Mouse (Mus musculus): ENCODE data around the gene Krt39.
A peak's percentile ranks its signal among the peaks of the same experiment; 100 is the strongest.

Krt39 gene

GRCm38 (mm10) chr11:99521288-99521860 is at the start of gene Krt39:
Gene Krt39, minus strand, starts transcription at chr11:99521338.
- DNase-seq (ENCODE audit: low spot score): no peak

GRCm38 (mm10) chr11:99566530-99566929 is 45.4 kb upstream of the Krt39 start, which contains the start of gene Krtap3-1:
Gene Krtap3-1, minus strand, starts transcription at chr11:99566630.
- no peak for DNase-seq (ENCODE audit: low spot score)

- DNase-seq (ENCODE audit: low spot score): no peak
Observed at GRCm38 (mm10) chr11:99562580-99562979, 41.4 kb upstream of the Krt39 start.

GRCm38 (mm10) chr11:99559366-99559765 is 38.2 kb upstream of the Krt39 start, which contains the start of gene Gm11939:
Gene Gm11939, minus strand, starts transcription at chr11:99559466.
- no peak for DNase-seq (ENCODE audit: low spot score)

- no peak for DNase-seq (ENCODE audit: low spot score)
Observed at GRCm38 (mm10) chr11:99557976-99558745, 37.0 kb upstream of the Krt39 start.

GRCm38 (mm10) chr11:99556753-99557152 is 35.6 kb upstream of the Krt39 start, which contains the start of gene Krtap3-2:
Gene Krtap3-2, minus strand, starts transcription at chr11:99556853.
- DNase-seq (ENCODE audit: low spot score): no peak

GRCm38 (mm10) chr11:99556195-99556594 is 35.1 kb upstream of the Krt39 start:
- no peak for DNase-seq (ENCODE audit: low spot score)

- no peak for DNase-seq (ENCODE audit: low spot score)
Observed at GRCm38 (mm10) chr11:99550765-99551164, 29.6 kb upstream of the Krt39 start, which contains the start of gene Krtap3-3. Gene Krtap3-3, minus strand, starts transcription at chr11:99550865.

GRCm38 (mm10) chr11:99547892-99548291 is 26.8 kb upstream of the Krt39 start:
- DNase-seq (ENCODE audit: low spot score): no peak

GRCm38 (mm10) chr11:99539721-99540120 is 18.6 kb upstream of the Krt39 start:
- peak; percentile 3 for DNase-seq (ENCODE audit: low spot score)

- peak; percentile 71 for DNase-seq (ENCODE audit: low spot score)
Observed at GRCm38 (mm10) chr11:99514098-99514497, 7.0 kb downstream of the Krt39 start.

- DNase-seq (ENCODE audit: low spot score): no peak
Observed at GRCm38 (mm10) chr11:99500095-99500805, 20.9 kb downstream of the Krt39 start.

- no peak for DNase-seq (ENCODE audit: low spot score)
Observed at GRCm38 (mm10) chr11:99496460-99496859, 24.7 kb downstream of the Krt39 start.

GRCm38 (mm10) chr11:99494741-99495140 is 26.4 kb downstream of the Krt39 start:
- DNase-seq (ENCODE audit: low spot score): no peak

- DNase-seq (ENCODE audit: low spot score): no peak
Observed at GRCm38 (mm10) chr11:99493574-99493850, 27.6 kb downstream of the Krt39 start.

- peak; percentile 31 for DNase-seq (ENCODE audit: low spot score)
Observed at GRCm38 (mm10) chr11:99492733-99493573, 28.2 kb downstream of the Krt39 start, which contains the start of gene Krt23. Gene Krt23, minus strand, starts transcription at chr11:99493137.

- DNase-seq (ENCODE audit: low spot score): no peak
Observed at GRCm38 (mm10) chr11:99491040-99491439, 30.1 kb downstream of the Krt39 start.

- no peak for DNase-seq (ENCODE audit: low spot score)
Observed at GRCm38 (mm10) chr11:99490624-99491023, 30.5 kb downstream of the Krt39 start.

- no peak for DNase-seq (ENCODE audit: low spot score)
Observed at GRCm38 (mm10) chr11:99489233-99489632, 31.9 kb downstream of the Krt39 start.

GRCm38 (mm10) chr11:99474981-99475380 is 46.2 kb downstream of the Krt39 start:
- DNase-seq (ENCODE audit: low spot score): no peak

GRCm38 (mm10) chr11:99473433-99473832 is 47.7 kb downstream of the Krt39 start:
- DNase-seq (ENCODE audit: low spot score): no peak

- DNase-seq (ENCODE audit: low spot score): no peak
Observed at GRCm38 (mm10) chr11:99472405-99472804, 48.7 kb downstream of the Krt39 start.
